In the genomic region with DNA sequence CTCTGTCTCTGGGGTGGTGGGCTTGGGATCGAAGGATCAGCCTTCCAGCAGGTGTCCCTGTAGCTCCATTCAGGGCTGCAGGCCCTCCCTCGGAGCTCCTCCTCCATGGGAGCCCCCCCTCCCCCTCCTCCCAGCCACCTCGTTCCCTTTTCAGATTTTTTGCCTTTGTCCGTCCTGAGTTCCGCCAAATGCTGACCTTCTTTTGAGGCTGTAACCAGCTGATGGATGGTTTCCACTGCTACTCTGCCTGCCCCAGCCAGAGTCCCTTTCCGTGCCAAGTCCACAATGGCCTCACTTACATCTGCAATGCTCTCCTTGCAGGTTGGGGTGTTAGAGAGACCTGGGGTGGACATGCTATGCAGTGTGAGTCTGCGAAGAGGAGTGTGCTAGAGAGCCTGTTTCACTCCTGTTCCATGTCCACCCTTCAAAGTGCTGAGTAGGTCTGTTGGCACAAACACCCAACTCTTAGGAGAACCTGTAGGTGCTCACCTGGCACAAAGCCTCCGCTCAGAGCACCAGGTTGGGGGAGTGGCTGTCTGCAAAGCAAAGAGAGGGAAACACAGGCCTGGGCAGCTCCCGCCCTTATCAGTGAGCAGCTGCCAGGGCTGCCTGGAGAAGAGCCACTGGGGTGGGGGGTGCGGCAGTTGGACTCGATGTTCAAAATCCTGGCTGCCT, we compare ENCODE assay signal across 10 mouse cellular contexts. TPM values are rescaled to one million over a fixed set of nuclear protein-coding genes. Genes with fewer than 3 reads are reported as not detected.
DNase-seq lines count a peak whose midpoint lies in the region; ATAC-seq and TF ChIP-seq lines count a peak whose summit lies in the region.
"Had no signal": no experiment of that assay in that cellular context is flagged by ENCODE, and none has a peak within 500 bp of the region (broad histone marks: within the 10 kb centered on the region; RNA-seq: fewer than 3 reads in every experiment).

No protein-coding gene starts in this region.

- peak; percentile 75 for ATAC-seq in embryonic facial prominence, embryonic 14.5 days (ENCODE audit: low read depth)
- no peak for ATAC-seq in kidney, embryonic 16.5 days (ENCODE audit: low FRiP score, low TSS enrichment)

- no peak overlapping the region for H3K4me2 ChIP-seq in embryonic facial prominence, embryonic 14.5 days (ENCODE audit: low read depth, low read length)
- H3K4me2 ChIP-seq in kidney, embryonic 16.5 days (replicated peaks; ENCODE audit: low read depth, low read length): no peak overlapping the region

- intact Hi-C loops in gastrocnemius, postnatal 14 days (cut with DNase I; ENCODE audit: low total_unique reads): no loop called here
- intact Hi-C loops in gastrocnemius, postnatal 36 days (cut with DNase I): loop anchor here (5.0 kb wide), 1 partner anchor 52 kb away; no protein-coding TSS in a partner anchor

- peaks cover 0 to 3% of the 10 kb centered on the region in 2 experiments; a peak in 1 of 4 replicates for H3K27me3 ChIP-seq in MEL (ENCODE audit: control insufficient read depth in 1 of 2, insufficient read depth in 2 of 2, low read length in 2 of 2)
- H3K27me3 ChIP-seq in embryonic facial prominence, embryonic 14.5 days (replicated peaks; ENCODE audit: control insufficient read depth, insufficient read depth, low read length): no peaks in the 10 kb centered on the region
- no peaks in the 10 kb centered on the region for H3K27me3 ChIP-seq in kidney, embryonic 16.5 days (ENCODE audit: insufficient read depth, low read length)
- no peaks in the 10 kb centered on the region for H3K27me3 ChIP-seq in thymus, adult 2 months (ENCODE audit: control insufficient read depth, insufficient read depth, low read length)

- no peak for TF ChIP-seq CTCF in MEL (IDR thresholded peaks at IDR 0.05 in 2 of 3, conservative IDR thresholded peaks at IDR 0.05 in 1 of 3; ENCODE audit: control insufficient read depth in 1 of 3, insufficient read depth in 1 of 3, low read depth in 2 of 3, low read length in 3 of 3, poor library complexity in 1 of 3, severe bottlenecking in 1 of 3)
- TF ChIP-seq CTCF in thymus, adult 2 months (IDR thresholded peaks at IDR 0.05; ENCODE audit: borderline replicate concordance, control insufficient read depth, extremely low read depth, insufficient read depth, low read length, poor library complexity): no peak

- no peak for TF ChIP-seq RAD21 in MEL (IDR thresholded peaks at IDR 0.05; ENCODE audit: low read depth, low read length)

- no peak for TF ChIP-seq EP300 in MEL (IDR thresholded peaks at IDR 0.05; ENCODE audit: low read depth in 1 of 2, low read length in 2 of 2)

- no peaks in the 10 kb centered on the region for H3K36me3 ChIP-seq in MEL (ENCODE audit: control insufficient read depth in 1 of 2, insufficient read depth in 2 of 2, low read length in 2 of 2)
- no peaks in the 10 kb centered on the region for H3K36me3 ChIP-seq in embryonic facial prominence, embryonic 14.5 days (ENCODE audit: control insufficient read depth, insufficient read depth, low read length)
- H3K36me3 ChIP-seq in kidney, embryonic 16.5 days (ENCODE audit: insufficient read depth, low read length): no peaks in the 10 kb centered on the region
- no peaks in the 10 kb centered on the region for H3K36me3 ChIP-seq in thymus, adult 2 months (ENCODE audit: control insufficient read depth, insufficient read depth, low read length)
- H3K36me3 ChIP-seq: G1E had no signal

- H3K27ac ChIP-seq in MEL (ENCODE audit: control insufficient read depth, low read depth, low read length): no peak overlapping the region
- no peak overlapping the region for H3K27ac ChIP-seq in embryonic facial prominence, embryonic 14.5 days (replicated peaks; ENCODE audit: low read depth, low read length)
- H3K27ac ChIP-seq in kidney, embryonic 16.5 days (ENCODE audit: low read length): peak overlapping the region; percentile 66
- no peak overlapping the region for H3K27ac ChIP-seq in thymus, adult 2 months (ENCODE audit: control insufficient read depth, insufficient read depth, low read length)

- DNase-seq in gastrocnemius, postnatal 14 days: peak; percentile 53
- DNase-seq in gastrocnemius, postnatal 36 days: no peak
- DNase-seq in MEL (ENCODE audit: low read depth, low spot score): peak; percentile 35
- DNase-seq in embryonic facial prominence, embryonic 14.5 days (ENCODE audit: low spot score): peak; percentile 61
- peak; percentile 77 for DNase-seq in ovary, postnatal 14 days (ENCODE audit: low spot score)
- no peak for DNase-seq in frontal cortex, postnatal 10 days (ENCODE audit: low spot score in 2 of 2)
- DNase-seq in thymus, adult 2 months: no peak

- no peaks in the 10 kb centered on the region for H3K9me3 ChIP-seq in MEL (replicated peaks; ENCODE audit: insufficient read depth, low read length)
- no peaks in the 10 kb centered on the region for H3K9me3 ChIP-seq in embryonic facial prominence, embryonic 14.5 days (ENCODE audit: control insufficient read depth, low read length)
- H3K9me3 ChIP-seq in kidney, embryonic 16.5 days (ENCODE audit: low read length): no peaks in the 10 kb centered on the region
- H3K9me3 ChIP-seq: G1E had no signal

- H3K4me1 ChIP-seq in MEL (ENCODE audit: control insufficient read depth in 1 of 2, insufficient read depth in 2 of 2, low read length in 2 of 2): peaks cover 0 to 9% of the 10 kb centered on the region in 2 experiments; a peak in 2 of 4 replicates
- H3K4me1 ChIP-seq in embryonic facial prominence, embryonic 14.5 days (ENCODE audit: control insufficient read depth, insufficient read depth, low read length): no peaks in the 10 kb centered on the region
- H3K4me1 ChIP-seq in kidney, embryonic 16.5 days (ENCODE audit: insufficient read depth, low read length): peaks cover 40% of the 10 kb centered on the region
- H3K4me1 ChIP-seq in thymus, adult 2 months (replicated peaks; ENCODE audit: control insufficient read depth, insufficient read depth, low read length): peaks cover 10% of the 10 kb centered on the region

- H3K4me3 ChIP-seq in MEL (ENCODE audit: control insufficient read depth in 1 of 2, insufficient read depth in 1 of 2, low read depth in 2 of 2, low read length in 2 of 2): no peak overlapping the region
- H3K4me3 ChIP-seq in embryonic facial prominence, embryonic 14.5 days (ENCODE audit: low read depth, low read length): no peak overlapping the region
- H3K4me3 ChIP-seq in kidney, embryonic 16.5 days (ENCODE audit: low read length): no peak overlapping the region
- no peak overlapping the region for H3K4me3 ChIP-seq in thymus, adult 2 months (ENCODE audit: control insufficient read depth, insufficient read depth, low read length)
- H3K4me3 ChIP-seq: myocyte had no signal

- no peak overlapping the region for H3K9ac ChIP-seq in MEL (ENCODE audit: control insufficient read depth, low read depth, low read length, poor library complexity, severe bottlenecking)
- no peak overlapping the region for H3K9ac ChIP-seq in embryonic facial prominence, embryonic 14.5 days (ENCODE audit: low read depth, low read length)
- 0 out of 2 replicates have a peak overlapping the region, but pooled peaks have one; percentile 28 for H3K9ac ChIP-seq in kidney, embryonic 16.5 days (replicated peaks; ENCODE audit: low read length)

- TF ChIP-seq POLR2A in MEL (IDR thresholded peaks at IDR 0.05; ENCODE audit: control insufficient read depth in 1 of 2, insufficient read depth in 1 of 2, low read depth in 1 of 2, low read length in 2 of 2, poor library complexity in 1 of 2): no peak
- no peak for TF ChIP-seq POLR2A in thymus, adult 2 months (IDR thresholded peaks at IDR 0.05; ENCODE audit: control insufficient read depth, extremely low read depth, insufficient read depth, low read length, poor library complexity)

- 40% methylated on average over 11 of the region's 11 CpGs for WGBS in embryonic facial prominence, embryonic 14.5 days
- 35% methylated on average over 11 of the region's 11 CpGs for WGBS in kidney, embryonic 16.5 days
- 77% methylated on average over 11 of the region's 11 CpGs for WGBS in thymus, adult 2 months

- H3K79me2 ChIP-seq in MEL (ENCODE audit: control insufficient read depth, insufficient read depth, low read length, poor library complexity): no peaks in the 10 kb centered on the region

TF ChIP-seq in MEL, 35 proteins besides CTCF, POLR2A, EP300 and RAD21:
- TF ChIP-seq GATA1 (IDR thresholded peaks at IDR 0.05; ENCODE audit: low read depth, low read length) (no peak), ETS1 (IDR thresholded peaks at IDR 0.05; ENCODE audit: low read depth, low read length) (0 out of 2 replicates have a peak, but pooled peaks have one; percentile 13), TAL1 (IDR thresholded peaks at IDR 0.05; ENCODE audit: low read length) (peak; percentile 45; the same call in 1 of the 2 replicates)

RNA-seq across cellular contexts. Expression of gene Neurl1b, which starts 9.5 kb away (rescaled TPM):
- total RNA-seq in gastrocnemius, postnatal 14 days (2021): 1 to 10 TPM; 8.4 TPM
- 1 to 10 TPM; 2.6 to 3.7 TPM for total RNA-seq in gastrocnemius, postnatal 36 days (2021)
- 0.12 and 0.13 TPM in 2 replicates for total RNA-seq in MEL (2012; rRNA removed)
- polyA plus RNA-seq in MEL (2012; ENCODE audit: insufficient read depth in 1 of 2, insufficient read length in 2 of 2, low read depth in 1 of 2, low replicate concordance in 2 of 2, missing spikeins in 1 of 2): under 1 TPM in 1 of 2 experiments, not detected in 1; 0.28 TPM
- 0.85 and 1.0 TPM in 2 replicates for polyA plus RNA-seq in embryonic facial prominence, embryonic 14.5 days (2014; fragmentation: Nextera tagmentation; extraction: Ambion mirVana)
- 1.7 and 2.4 TPM in 2 replicates for polyA plus RNA-seq in kidney, embryonic 16.5 days (2015; fragmentation: Nextera tagmentation; extraction: Ambion mirVana)
- 26.2 and 69.9 TPM in 2 replicates for polyA plus RNA-seq in thymus, adult 2 months (2012; rRNA removed)
- polyA plus RNA-seq: G1E had no signal

Comparison
In these comparisons a context has a peak if more than half of its experiments do, and no peak if none do; other contexts are left out.
1. DNase-seq: peak in gastrocnemius, postnatal 14 days (single experiment), MEL (single experiment), embryonic facial prominence, embryonic 14.5 days (single experiment) and ovary, postnatal 14 days (single experiment); none in gastrocnemius, postnatal 36 days (0 of 2), frontal cortex, postnatal 10 days (0 of 2) and thymus, adult 2 months (single experiment).